Mouse (Mus musculus) left cerebral cortex, adult 2 months (tissue): Measurements from ENCODE around the gene Selp. TPM values are rescaled to one million over a fixed set of nuclear protein-coding genes. Genes with fewer than 3 reads are reported as not detected.
A peak's percentile ranks its signal among the peaks of the same experiment; 100 is the strongest.

Experiments
- DNase-seq, 2 experiments: peaks; one replicate each; pipeline ENCODE4 v3.0.0; 2021 to 2022; ENCODE audit warnings: low spot score in 2 of 2, mixed read lengths in 1 of 2; ENCODE audit errors: extremely low spot score in 1 of 2
- H3K27ac ChIP-seq: fragments of 200-600 bp; 2 replicates; pipeline ENCODE4 v1.8.1; 2022
- H3K4me3 ChIP-seq: fragments of 200-600 bp; 2 replicates; pipeline ENCODE4 v1.8.1; 2022
- CTCF ChIP-seq: fragments of 200-600 bp; IDR thresholded peaks from 2 replicates; pipeline ENCODE4 v1.8.1; 2022; ENCODE audit warnings: antibody characterized with exemption, mild to moderate bottlenecking, moderate library complexity
- intact Hi-C: fragments of 180-260 bp; cut with DNase I; formaldehyde crosslinking; loops from one replicate; pipeline ENCODE4 v1.15.1; 2025
- total RNA-seq, 2 experiments: library from RNA; stranded (reverse); gene quantifications; 2 replicates each; pipeline ENCODE4 v1.2.3; 2021

Gene Selp
- total RNA-seq, 2 experiments from 2014 or later, result not detected

DNA sequence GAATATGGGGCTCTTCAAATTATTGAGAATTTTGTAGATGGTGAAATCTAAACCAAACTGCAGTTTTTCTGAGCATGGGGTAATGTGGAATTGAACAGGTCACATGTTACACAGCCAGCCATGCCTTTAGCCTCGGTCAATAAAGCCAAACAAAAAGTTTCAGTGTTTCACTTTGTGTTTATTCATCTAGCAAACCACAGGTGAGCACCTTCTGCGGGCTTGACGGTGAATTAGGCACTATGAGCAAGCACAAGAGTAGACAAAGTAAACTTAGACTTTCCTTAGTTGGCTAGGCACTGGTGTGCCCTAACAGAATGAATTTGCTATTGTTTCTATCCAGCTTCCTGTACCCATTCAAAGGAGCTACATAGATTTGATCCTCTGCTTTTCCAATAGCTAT lies 39.9 kb downstream of the Selp start:
- intact Hi-C loops, result no loop called here
- no peak overlapping the region for H3K4me3 ChIP-seq
- H3K27ac ChIP-seq, result no peak overlapping the region
- TF ChIP-seq CTCF, result no peak
- DNase-seq, result no peak

DNA sequence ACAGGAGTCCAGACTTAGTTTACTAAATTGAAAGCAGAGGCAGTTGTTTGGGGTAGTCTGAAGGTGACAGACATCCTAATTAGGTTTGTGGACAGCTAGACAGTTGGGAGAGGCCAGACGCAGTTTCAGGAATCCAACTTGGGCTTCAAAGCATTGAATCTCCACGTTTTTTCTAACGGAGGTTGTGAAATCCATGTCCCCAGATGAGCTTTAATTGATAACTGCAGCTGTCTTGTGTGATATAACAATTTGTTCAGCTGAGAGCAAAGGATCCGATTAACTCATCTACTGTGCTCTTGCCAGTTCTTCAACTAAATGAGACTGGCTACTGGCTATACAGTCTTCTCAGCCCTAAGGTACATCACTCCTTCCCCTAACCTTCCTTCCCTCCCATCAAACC lies 43.5 kb downstream of the Selp start:
- intact Hi-C loops, result no loop called here

DNA sequence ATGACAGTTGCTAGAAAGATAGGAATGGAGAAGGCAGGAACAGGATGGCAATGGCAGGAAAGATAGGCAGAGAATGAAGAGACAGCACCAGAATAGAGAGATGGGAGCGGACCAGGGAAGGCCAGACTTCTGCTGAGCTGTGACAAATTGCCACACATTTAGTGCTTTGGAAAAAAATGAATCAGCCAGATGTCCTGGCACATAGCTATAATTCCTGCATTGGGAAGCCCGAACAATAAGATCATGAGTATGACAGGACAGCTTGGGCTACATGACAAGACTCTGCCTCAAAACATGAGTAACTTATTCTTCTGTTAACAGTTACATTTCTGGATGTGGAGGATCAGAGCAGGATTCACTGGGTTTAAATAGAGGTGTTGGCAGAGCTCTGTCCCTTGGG lies 44.7 kb downstream of the Selp start:
- Histone ChIP-seq H3K27ac (no peak overlapping the region), H3K4me3 (no peak overlapping the region)
- intact Hi-C loops, result no loop called here
- no peak for DNase-seq
- TF ChIP-seq CTCF, result no peak

More for the DNA sequence above, 43.5 kb downstream of the Selp start:
- Histone ChIP-seq H3K27ac (no peak overlapping the region), H3K4me3 (no peak overlapping the region)
- no peak for DNase-seq
- no peak for TF ChIP-seq CTCF

DNA sequence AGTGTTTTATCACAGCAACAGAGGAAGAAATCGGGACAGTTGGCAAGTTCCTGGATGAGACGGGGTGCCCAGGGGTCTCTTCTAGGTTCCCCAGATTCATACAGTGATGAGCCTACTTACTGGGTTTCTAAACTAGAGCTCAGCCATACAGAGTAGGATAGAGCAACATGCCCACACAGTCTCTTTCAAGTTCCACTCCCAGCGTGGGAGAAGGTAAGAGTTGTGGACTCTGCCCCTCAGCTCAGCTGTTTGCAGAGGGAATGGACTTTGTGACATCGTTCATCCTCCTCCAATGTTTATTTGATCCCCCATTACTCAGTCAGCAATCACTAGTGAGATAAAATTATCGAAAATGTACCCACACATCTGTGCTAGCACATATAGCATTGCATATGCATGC lies 47.7 kb downstream of the Selp start:
- no peak for DNase-seq
- Histone ChIP-seq H3K27ac (no peak overlapping the region), H3K4me3 (no peak overlapping the region)
- intact Hi-C loops, result no loop called here
- no peak for TF ChIP-seq CTCF

DNA sequence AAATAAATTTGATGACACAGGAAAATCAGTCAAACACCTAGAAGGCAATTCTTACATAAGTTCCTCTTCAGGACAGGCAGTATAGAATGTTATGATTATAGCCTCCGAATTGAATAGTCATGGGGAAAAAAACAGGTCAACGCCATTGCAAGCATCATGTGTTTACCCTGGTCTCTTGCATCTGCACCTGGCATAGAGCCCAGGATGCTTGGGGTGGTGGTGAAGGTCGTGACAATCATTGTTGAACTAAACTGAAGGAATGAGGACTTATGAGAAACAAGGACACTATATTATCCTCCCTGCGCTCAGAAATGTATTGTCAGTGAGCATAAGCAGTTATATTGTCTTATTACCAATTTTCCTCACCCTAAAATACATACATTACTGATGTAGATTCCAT lies 53.8 kb downstream of the Selp start:
- no peak for DNase-seq
- H3K27ac ChIP-seq, result no peak overlapping the region
- intact Hi-C loops, result no loop called here
- H3K4me3 ChIP-seq, result no peak overlapping the region
- TF ChIP-seq CTCF, result no peak

DNA sequence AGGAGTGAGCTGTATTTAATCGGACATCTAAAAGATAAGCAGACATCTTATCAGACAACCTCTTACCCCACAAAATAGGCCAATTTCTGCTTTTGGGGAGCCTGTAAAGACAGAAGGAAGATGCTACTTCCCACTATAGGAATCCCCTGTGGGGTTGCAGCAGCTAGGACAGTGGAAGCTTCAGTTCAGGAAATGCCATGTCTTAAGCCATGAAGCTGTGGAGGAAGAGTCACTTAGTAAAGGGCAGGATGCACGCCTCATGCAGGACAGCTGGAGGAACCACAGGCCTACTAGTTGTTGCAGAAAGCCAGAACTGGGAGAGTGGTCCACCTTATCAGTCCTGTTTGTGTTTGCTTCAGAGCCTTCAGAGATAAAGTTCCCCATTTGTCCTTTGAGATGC lies 55.4 kb downstream of the Selp start:
- TF ChIP-seq CTCF, result no peak
- Histone ChIP-seq H3K4me3 (no peak overlapping the region), H3K27ac (no peak overlapping the region)
- DNase-seq, result no peak
- intact Hi-C loops, result no loop called here

DNA sequence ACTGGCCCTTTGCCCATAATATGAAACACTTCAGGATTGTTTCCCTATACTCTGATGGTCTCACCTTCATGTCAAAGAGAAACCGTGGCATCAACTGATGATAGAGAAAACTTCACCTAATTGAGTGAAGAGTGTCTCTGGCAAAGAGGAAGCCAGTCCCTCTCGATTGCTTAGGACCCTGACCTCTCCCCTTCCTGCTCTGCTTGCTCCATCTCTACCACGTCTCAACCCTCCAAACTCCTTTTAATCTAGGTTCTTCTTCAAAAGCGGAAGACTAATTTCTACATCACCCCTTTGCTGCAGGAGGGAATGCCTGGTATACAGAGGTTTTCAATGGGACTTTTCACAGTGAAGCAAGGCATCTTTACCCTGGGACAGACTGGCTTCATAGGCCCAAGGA lies 58.1 kb downstream of the Selp start:
- DNase-seq, result no peak
- intact Hi-C loops, result no loop called here
- no peak overlapping the region for H3K27ac ChIP-seq
- TF ChIP-seq CTCF, result no peak
- no peak overlapping the region for H3K4me3 ChIP-seq

DNA sequence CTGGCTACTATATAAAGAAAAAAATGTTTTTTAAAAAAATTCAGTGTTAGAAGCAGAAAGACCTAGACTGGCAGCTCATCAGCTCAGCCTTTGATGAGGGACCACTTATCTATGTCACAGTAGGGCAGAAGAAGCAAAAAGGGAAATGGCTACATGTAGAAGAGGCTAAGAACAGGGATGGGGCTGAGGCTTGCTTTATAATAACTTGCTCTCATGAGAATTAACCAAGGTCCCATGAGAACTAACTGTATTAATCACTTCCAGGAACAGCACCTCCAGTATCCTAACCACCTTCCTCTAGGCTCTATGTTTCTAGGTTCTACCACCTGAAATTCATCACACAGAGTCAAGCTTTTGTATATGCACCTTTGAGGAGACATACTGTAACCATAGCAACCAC lies 61.8 kb downstream of the Selp start:
- H3K4me3 ChIP-seq, result no peak overlapping the region
- TF ChIP-seq CTCF, result no peak
- no peak overlapping the region for H3K27ac ChIP-seq
- intact Hi-C loops, result no loop called here
- no peak for DNase-seq

DNA sequence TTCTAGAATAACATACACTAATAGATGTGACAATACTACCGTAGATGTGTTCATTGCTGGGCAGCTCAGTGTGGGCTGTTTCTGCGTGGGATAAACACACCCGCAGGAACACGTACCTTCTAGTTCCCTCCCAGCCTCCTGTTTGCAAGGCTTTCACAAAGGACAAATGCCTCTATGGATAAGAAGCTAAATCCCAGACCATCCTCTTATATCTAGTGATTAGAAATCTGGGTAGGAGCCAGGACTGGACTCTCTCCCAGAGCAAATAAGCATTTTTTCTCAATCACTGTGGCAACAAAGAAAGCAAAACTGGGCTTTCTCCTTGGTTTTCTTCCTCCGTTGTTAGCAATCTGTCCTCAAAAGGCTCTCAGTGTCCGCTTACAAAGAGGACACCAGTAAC lies 63.4 kb downstream of the Selp start:
- TF ChIP-seq CTCF, result no peak
- Histone ChIP-seq H3K27ac (no peak overlapping the region), H3K4me3 (no peak overlapping the region)
- intact Hi-C loops, result no loop called here
- no peak for DNase-seq

DNA sequence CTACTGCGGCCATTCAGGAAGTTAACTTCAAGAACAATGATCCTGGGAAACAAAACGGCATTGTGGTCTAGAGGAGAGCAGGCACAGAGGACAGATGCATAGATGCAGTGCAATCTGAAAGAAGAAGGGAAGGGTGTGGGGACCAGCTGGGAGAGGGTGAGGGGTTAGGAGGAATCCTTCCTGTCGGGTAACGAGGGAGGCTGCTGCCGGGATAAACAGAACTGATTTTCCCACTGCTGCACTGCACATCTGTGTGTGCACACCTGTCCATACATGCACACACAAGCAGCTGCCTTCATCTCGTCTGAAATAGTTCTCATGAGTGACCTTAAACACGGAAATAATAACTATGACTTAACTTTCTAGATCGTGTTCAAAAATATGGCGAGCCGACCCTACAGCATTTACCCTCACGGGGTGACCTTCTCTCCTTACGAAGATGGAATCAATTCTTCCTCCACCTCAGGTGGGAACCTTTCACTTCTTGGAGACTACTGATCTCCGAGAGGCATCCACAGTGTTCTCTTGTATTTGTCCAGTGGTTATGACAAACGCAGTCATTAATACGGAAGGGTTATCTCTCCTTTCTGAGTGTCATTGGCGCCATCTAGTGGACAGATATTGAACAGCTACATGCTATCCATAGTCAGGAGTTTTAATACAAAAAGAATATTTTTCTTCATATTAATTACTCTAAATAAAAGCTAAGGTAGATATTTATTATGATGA lies 69.2 kb downstream of the Selp start:
- Histone ChIP-seq H3K4me3 (peak overlapping the region; percentile 42), H3K27ac (no peak overlapping the region)
- TF ChIP-seq CTCF, result peak; percentile 94
- intact Hi-C loops, result loop anchor here (1.0 to 2.0 kb wide), 2 partner anchors 36 to 175 kb away; no protein-coding TSS in a partner anchor
- DNase-seq, result peak; percentile 53 to 64

DNA sequence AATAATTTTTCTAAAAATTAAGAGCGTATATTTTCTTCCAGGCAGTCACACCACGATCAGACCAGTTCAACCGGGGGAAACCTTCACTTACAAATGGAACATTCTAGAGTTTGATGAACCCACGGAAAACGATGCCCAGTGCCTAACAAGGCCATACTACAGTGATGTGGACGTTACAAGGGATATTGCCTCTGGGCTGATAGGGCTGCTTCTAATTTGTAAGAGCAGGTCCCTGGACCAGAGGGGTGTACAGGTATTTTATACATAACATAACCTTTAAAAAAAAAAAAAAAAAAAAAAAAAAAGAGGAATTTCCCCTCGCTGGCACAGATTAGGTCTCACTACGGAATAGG lies 69.8 kb downstream of the Selp start:
- H3K27ac ChIP-seq, result no peak overlapping the region
- DNase-seq, result no peak
- intact Hi-C loops, result loop anchor here (1.0 to 2.0 kb wide), 2 partner anchors 36 to 176 kb away; no protein-coding TSS in a partner anchor
- TF ChIP-seq CTCF, result no peak
- H3K4me3 ChIP-seq, result no peak overlapping the region

DNA sequence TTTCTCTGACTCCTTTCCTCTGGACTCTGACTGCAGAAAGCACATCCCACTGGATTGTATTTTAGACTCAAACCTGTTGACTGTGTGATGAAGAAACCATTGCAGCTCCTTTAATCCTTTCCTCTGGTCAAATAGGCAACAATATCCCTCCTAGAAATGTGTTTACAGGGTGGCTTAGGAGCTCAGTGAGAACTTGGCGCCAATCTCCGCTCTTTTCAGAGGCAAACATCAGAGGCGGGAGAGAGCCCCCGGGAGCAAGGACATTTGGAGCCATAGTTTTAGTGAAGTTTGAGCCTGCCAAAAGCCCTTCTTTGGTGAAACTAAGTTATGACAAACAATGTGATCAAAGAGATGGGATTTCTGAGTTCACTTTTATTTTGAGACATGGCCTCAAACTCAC lies 70.3 kb downstream of the Selp start:
- no peak for DNase-seq
- H3K4me3 ChIP-seq, result no peak overlapping the region
- intact Hi-C loops, result loop anchor here (2.0 kb wide), 1 partner anchor 37 kb away; no protein-coding TSS in a partner anchor
- TF ChIP-seq CTCF, result no peak
- H3K27ac ChIP-seq, result no peak overlapping the region

DNA sequence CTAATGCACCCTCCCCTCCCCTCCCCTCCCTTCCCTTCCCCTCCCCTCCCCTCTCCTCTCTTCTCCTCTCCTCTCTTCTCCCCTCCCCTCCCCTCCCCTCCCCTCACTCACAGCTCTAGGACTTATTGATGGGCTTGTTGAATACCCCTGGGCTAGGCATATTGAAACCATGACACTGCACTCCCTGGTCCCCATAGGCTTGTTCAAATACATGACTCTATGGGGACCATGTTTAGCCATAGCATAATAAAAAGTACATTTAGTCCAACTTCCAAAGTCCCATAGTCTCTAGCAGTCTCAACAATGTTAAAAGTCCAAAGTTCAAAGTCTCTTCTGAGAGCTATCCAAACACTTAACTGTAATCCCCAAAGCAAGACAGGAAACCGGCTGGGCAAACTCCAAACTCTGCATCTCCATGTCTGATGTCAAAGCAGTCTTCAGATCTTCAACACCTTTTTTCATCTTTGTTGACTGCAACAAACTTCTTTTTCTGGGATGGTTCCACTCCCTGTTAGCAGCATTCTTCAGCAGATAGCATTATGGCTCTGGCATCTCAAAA lies 72.0 kb downstream of the Selp start:
- no peak for TF ChIP-seq CTCF
- intact Hi-C loops, result no loop called here
- H3K4me3 ChIP-seq, result no peak overlapping the region

More for the DNA sequence above, 72.0 kb downstream of the Selp start:
- H3K27ac ChIP-seq, result no peak overlapping the region
- DNase-seq, result no peak
